Mouse (Mus musculus) MEL (cell line): Measurements from ENCODE around the gene Ino80b. TPM values are rescaled to one million over a fixed set of nuclear protein-coding genes. Genes with fewer than 3 reads are reported as not detected.

Experiments
- DNase-seq: peaks from one replicate; pipeline ENCODE4 v3.0.0; 2011; ENCODE audit warnings: low read depth, low spot score
- H3K27ac ChIP-seq: 2 replicates; pipeline ENCODE4 v1.5.1; 2012; ENCODE audit warnings: low read depth, mild to moderate bottlenecking, control low read depth, low read length, moderate library complexity; ENCODE audit not compliant: control insufficient read depth
- H3K27me3 ChIP-seq, 2 experiments: fragments of 150-350 bp in 1 of 2; sonication (generic) in 1 of 2; 2 replicates each; pipeline ENCODE4 v1.6.1; 2012; ENCODE audit warnings: low read length in 2 of 2, mild to moderate bottlenecking in 2 of 2, improper control_type of control experiment in 1 of 2, moderate library complexity in 1 of 2; ENCODE audit not compliant: insufficient read depth in 2 of 2, control insufficient read depth in 1 of 2
- H3K36me3 ChIP-seq, 2 experiments: 2 replicates each; pipeline ENCODE4 v1.6.1; 2012 to 2014; ENCODE audit warnings: low read length in 2 of 2, improper control_type of control experiment in 1 of 2, inconsistent platforms in 1 of 2, mild to moderate bottlenecking in 1 of 2; ENCODE audit not compliant: insufficient read depth in 2 of 2, control insufficient read depth in 1 of 2
- H3K4me1 ChIP-seq, 2 experiments: fragments of 150-350 bp in 1 of 2; sonication (generic) in 1 of 2; 2 replicates each; pipeline ENCODE4 v1.6.1; 2012; ENCODE audit warnings: low read length in 2 of 2, improper control_type of control experiment in 1 of 2, mild to moderate bottlenecking in 1 of 2; ENCODE audit not compliant: insufficient read depth in 2 of 2, control insufficient read depth in 1 of 2
- H3K4me3 ChIP-seq, 2 experiments: fragments of 150-350 bp in 1 of 2; sonication (generic) in 1 of 2; 2 replicates each; pipeline ENCODE4 v1.5.1; 2012; ENCODE audit warnings: low read depth in 2 of 2, low read length in 2 of 2, mild to moderate bottlenecking in 2 of 2, moderate library complexity in 2 of 2, control low read depth in 1 of 2, improper control_type of control experiment in 1 of 2; ENCODE audit not compliant: control insufficient read depth in 1 of 2, insufficient read depth in 1 of 2
- H3K79me2 ChIP-seq: 2 replicates; pipeline ENCODE4 v1.6.1; 2012; ENCODE audit warnings: mild to moderate bottlenecking, low read length, moderate library complexity; ENCODE audit not compliant: control insufficient read depth, poor library complexity, insufficient read depth
- H3K9ac ChIP-seq: 2 replicates; pipeline ENCODE4 v1.6.1; 2012; ENCODE audit warnings: low read depth, mild to moderate bottlenecking, control low read depth, low read length, moderate library complexity; ENCODE audit not compliant: control insufficient read depth, poor library complexity, severe bottlenecking
- H3K9me3 ChIP-seq: fragments of 150-350 bp; sonication (generic); replicated peaks from 2 replicates; pipeline ENCODE4 v1.6.1; 2012; ENCODE audit warnings: mild to moderate bottlenecking, low read length, improper control_type of control experiment, moderate library complexity; ENCODE audit not compliant: insufficient read depth
- BHLHE40 ChIP-seq: IDR thresholded peaks from 2 replicates; pipeline ENCODE4 v1.6.1; 2012; ENCODE audit warnings: low read depth, mild to moderate bottlenecking, inconsistent platforms, low read length, improper control_type of control experiment, borderline replicate concordance
- CHD1 ChIP-seq: IDR thresholded peaks from 2 replicates; pipeline ENCODE4 v1.6.1; 2012; ENCODE audit warnings: low read depth, mild to moderate bottlenecking, inconsistent platforms, low read length, improper control_type of control experiment
- CHD2 ChIP-seq: IDR thresholded peaks from 2 replicates; pipeline ENCODE4 v1.6.1; 2011; ENCODE audit warnings: low read length, improper control_type of control experiment
- E2F4 ChIP-seq: IDR thresholded peaks from 2 replicates; pipeline ENCODE4 v1.6.1; 2011; ENCODE audit warnings: low read depth, low read length, improper control_type of control experiment, borderline replicate concordance
- EP300 ChIP-seq, 2 experiments: IDR thresholded peaks; 2 replicates each; pipeline ENCODE4 v1.6.1; 2011; ENCODE audit warnings: improper control_type of control experiment in 2 of 2, low read length in 2 of 2, low read depth in 1 of 2, mild to moderate bottlenecking in 1 of 2
- ETS1 ChIP-seq: IDR thresholded peaks from 2 replicates; pipeline ENCODE4 v1.6.1; 2012; ENCODE audit warnings: low read depth, mild to moderate bottlenecking, inconsistent platforms, low read length, improper control_type of control experiment, moderate library complexity
- KAT2A ChIP-seq: conservative IDR thresholded peaks from 2 replicates; pipeline ENCODE4 v1.6.1; 2012; ENCODE audit warnings: low read depth, low read length, improper control_type of control experiment, inconsistent platforms
- MAX ChIP-seq: IDR thresholded peaks from 2 replicates; pipeline ENCODE4 v1.6.1; 2011; ENCODE audit warnings: low read length, improper control_type of control experiment
- MEF2A ChIP-seq: IDR thresholded peaks from 2 replicates; pipeline ENCODE4 v1.6.1; 2014; ENCODE audit warnings: low read depth, mild to moderate bottlenecking, inconsistent platforms, low read length, improper control_type of control experiment; ENCODE audit not compliant: poor library complexity, insufficient replicate concordance, severe bottlenecking; ENCODE audit errors: extremely low read depth
- MXI1 ChIP-seq: IDR thresholded peaks from 2 replicates; pipeline ENCODE4 v1.6.1; 2011; ENCODE audit warnings: mild to moderate bottlenecking, low read depth, low read length, improper control_type of control experiment
- MYC ChIP-seq: IDR thresholded peaks from 2 replicates; pipeline ENCODE4 v1.6.1; 2011; ENCODE audit warnings: low read depth, mild to moderate bottlenecking, low read length, improper control_type of control experiment, moderate library complexity
- NELFE ChIP-seq: IDR thresholded peaks from 2 replicates; pipeline ENCODE4 v1.6.1; 2011; ENCODE audit warnings: low read depth, low read length, improper control_type of control experiment
- NRF1 ChIP-seq: IDR thresholded peaks from 2 replicates; pipeline ENCODE4 v1.6.1; 2014; ENCODE audit warnings: low read depth, mild to moderate bottlenecking, inconsistent platforms, low read length, improper control_type of control experiment, moderate library complexity; ENCODE audit not compliant: poor library complexity, insufficient read depth, severe bottlenecking
- POLR2A ChIP-seq, 2 experiments: IDR thresholded peaks; 2 replicates each; pipeline ENCODE4 v1.6.1; 2011 to 2012; ENCODE audit warnings: low read length in 2 of 2, mild to moderate bottlenecking in 2 of 2, control low read depth in 1 of 2, improper control_type of control experiment in 1 of 2, low read depth in 1 of 2, moderate library complexity in 1 of 2; ENCODE audit not compliant: control insufficient read depth in 1 of 2, insufficient read depth in 1 of 2, poor library complexity in 1 of 2
- POLR2AphosphoS5 ChIP-seq: IDR thresholded peaks from 2 replicates; pipeline ENCODE4 v1.6.1; 2012; ENCODE audit warnings: low read depth, borderline replicate concordance, mild to moderate bottlenecking, inconsistent platforms, low read length, moderate library complexity, mixed read lengths
- RAD21 ChIP-seq: IDR thresholded peaks from 2 replicates; pipeline ENCODE4 v1.6.1; 2011; ENCODE audit warnings: mild to moderate bottlenecking, low read depth, low read length, improper control_type of control experiment
- RCOR1 ChIP-seq: IDR thresholded peaks from 2 replicates; pipeline ENCODE4 v1.6.1; 2012; ENCODE audit warnings: low read depth, mild to moderate bottlenecking, inconsistent platforms, low read length, improper control_type of control experiment
- SMC3 ChIP-seq: IDR thresholded peaks from 2 replicates; pipeline ENCODE4 v1.6.1; 2011; ENCODE audit warnings: low read depth, low read length, improper control_type of control experiment
- TCF12 ChIP-seq: IDR thresholded peaks from 2 replicates; pipeline ENCODE4 v1.6.1; 2014; ENCODE audit warnings: low read depth, mild to moderate bottlenecking, inconsistent platforms, low read length, improper control_type of control experiment, moderate library complexity
- UBTF ChIP-seq: IDR thresholded peaks from 2 replicates; pipeline ENCODE4 v1.6.1; 2012; ENCODE audit warnings: low read depth, mild to moderate bottlenecking, inconsistent platforms, low read length, improper control_type of control experiment, moderate library complexity, borderline replicate concordance; ENCODE audit not compliant: insufficient read depth
- USF2 ChIP-seq, 2 experiments: IDR thresholded peaks; 2 replicates each; pipeline ENCODE4 v1.6.1; 2011 to 2012; ENCODE audit warnings: improper control_type of control experiment in 2 of 2, low read length in 2 of 2, borderline replicate concordance in 1 of 2, inconsistent platforms in 1 of 2, low read depth in 1 of 2, mild to moderate bottlenecking in 1 of 2; ENCODE audit not compliant: insufficient read depth in 1 of 2
- ZC3H11A ChIP-seq: IDR thresholded peaks from 2 replicates; pipeline ENCODE4 v1.6.1; 2012; ENCODE audit warnings: low read depth, mild to moderate bottlenecking, inconsistent platforms, low read length, improper control_type of control experiment
- ZKSCAN1 ChIP-seq: IDR thresholded peaks from 2 replicates; pipeline ENCODE4 v1.6.1; 2012; ENCODE audit warnings: low read depth, mild to moderate bottlenecking, inconsistent platforms, low read length, improper control_type of control experiment, moderate library complexity
- ZMIZ1 ChIP-seq: IDR thresholded peaks from 2 replicates; pipeline ENCODE4 v1.6.1; 2012; ENCODE audit warnings: low read depth, mild to moderate bottlenecking, inconsistent platforms, low read length, improper control_type of control experiment, moderate library complexity
- ZNF384 ChIP-seq: IDR thresholded peaks from 2 replicates; pipeline ENCODE4 v1.6.1; 2012; ENCODE audit warnings: low read depth, mild to moderate bottlenecking, inconsistent platforms, low read length, improper control_type of control experiment
- polyA plus RNA-seq, 2 experiments: library from polyadenylated mRNA; stranded (reverse) in 1 of 2; unstranded in 1 of 2; fragments of >175 nt in 1 of 2; fragments of >200 nt in 1 of 2; gene quantifications; 2 replicates each; pipeline versions ENCODE4 v1.2.1 to v1.2.4; 2012; ENCODE audit warnings: low replicate concordance in 2 of 2, low read depth in 1 of 2; ENCODE audit not compliant: insufficient read length in 2 of 2, insufficient read depth in 1 of 2, missing spikeins in 1 of 2
- total RNA-seq: library from RNA; depleted of rRNA; stranded (reverse); fragments of 300-350 nt; gene quantifications from 2 replicates; pipeline ENCODE4 v1.2.3, GENCODE M21; 2012

Ino80b gene
- total and polyA plus RNA-seq, 3 experiments = 30.6 to 40.9 TPM; not detected in 1

DNA sequence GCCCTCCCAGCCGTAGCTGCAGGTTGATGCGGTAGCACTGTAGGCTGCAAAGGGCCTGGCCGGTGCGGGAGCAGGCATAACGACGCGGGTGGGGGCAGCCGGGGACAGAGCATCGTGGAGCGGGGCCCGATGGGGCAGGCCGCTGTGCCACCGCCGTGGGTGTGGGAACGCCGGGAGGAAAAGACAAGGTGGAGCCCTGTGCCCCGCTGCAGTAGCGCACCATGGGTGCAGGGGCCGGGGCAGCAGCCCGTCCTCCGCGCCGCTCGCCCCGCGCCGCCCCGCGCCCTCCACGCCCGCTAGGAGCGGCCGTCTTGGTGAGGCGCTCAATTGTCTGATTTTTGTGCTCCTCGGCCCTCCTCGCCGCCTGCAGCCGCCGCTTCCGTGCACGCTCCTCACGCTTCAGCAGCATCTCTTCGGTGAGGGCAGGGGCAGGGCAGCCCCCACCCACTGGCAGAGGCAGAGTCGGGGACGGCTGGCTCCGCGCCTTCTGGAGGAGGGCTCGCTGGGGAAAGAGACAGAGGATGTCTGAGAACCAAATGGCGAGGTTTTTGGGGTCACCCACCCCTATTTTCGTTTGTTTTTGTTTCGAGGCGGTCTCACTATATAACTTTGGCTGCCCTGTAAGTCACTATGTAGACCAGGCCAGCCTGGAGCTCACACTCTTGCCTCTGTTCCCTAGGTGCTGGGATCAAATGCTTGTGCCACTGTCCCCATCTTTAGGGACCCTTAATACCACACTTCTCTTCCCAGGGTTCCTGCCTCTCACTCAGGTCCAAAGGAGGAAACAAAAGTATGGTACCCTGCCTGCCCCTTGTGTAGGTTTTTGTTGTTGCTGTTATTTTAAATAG, 3.1 kb downstream of the Ino80b start:
- H3K9ac ChIP-seq = peak overlapping the region; percentile 80
- peaks cover 0 to 24% of the 10 kb centered on the region in 2 experiments; a peak in 3 of 4 replicates for H3K4me1 ChIP-seq
- TF ChIP-seq ZC3H11A (no peak), UBTF (0 out of 2 replicates have a peak, but pooled peaks have one; percentile 63), RCOR1 (no peak), NELFE (no peak), CHD2 (no peak), ZKSCAN1 (no peak), SMC3 (0 out of 2 replicates have a peak, but pooled peaks have one; percentile 3), MYC (no peak), MXI1 (no peak), TCF12 (no peak)
- no peak for DNase-seq
- H3K36me3 ChIP-seq = peaks cover 0 to 27% of the 10 kb centered on the region in 2 experiments; a peak in 2 of 4 replicates
- H3K9me3 ChIP-seq = no peaks in the 10 kb centered on the region
- H3K27ac ChIP-seq = peak overlapping the region; percentile 76
- peaks cover 29% of the 10 kb centered on the region for H3K79me2 ChIP-seq
- no peaks in the 10 kb centered on the region for H3K27me3 ChIP-seq
- peak overlapping the region; percentile 64 to 73 for H3K4me3 ChIP-seq

DNA sequence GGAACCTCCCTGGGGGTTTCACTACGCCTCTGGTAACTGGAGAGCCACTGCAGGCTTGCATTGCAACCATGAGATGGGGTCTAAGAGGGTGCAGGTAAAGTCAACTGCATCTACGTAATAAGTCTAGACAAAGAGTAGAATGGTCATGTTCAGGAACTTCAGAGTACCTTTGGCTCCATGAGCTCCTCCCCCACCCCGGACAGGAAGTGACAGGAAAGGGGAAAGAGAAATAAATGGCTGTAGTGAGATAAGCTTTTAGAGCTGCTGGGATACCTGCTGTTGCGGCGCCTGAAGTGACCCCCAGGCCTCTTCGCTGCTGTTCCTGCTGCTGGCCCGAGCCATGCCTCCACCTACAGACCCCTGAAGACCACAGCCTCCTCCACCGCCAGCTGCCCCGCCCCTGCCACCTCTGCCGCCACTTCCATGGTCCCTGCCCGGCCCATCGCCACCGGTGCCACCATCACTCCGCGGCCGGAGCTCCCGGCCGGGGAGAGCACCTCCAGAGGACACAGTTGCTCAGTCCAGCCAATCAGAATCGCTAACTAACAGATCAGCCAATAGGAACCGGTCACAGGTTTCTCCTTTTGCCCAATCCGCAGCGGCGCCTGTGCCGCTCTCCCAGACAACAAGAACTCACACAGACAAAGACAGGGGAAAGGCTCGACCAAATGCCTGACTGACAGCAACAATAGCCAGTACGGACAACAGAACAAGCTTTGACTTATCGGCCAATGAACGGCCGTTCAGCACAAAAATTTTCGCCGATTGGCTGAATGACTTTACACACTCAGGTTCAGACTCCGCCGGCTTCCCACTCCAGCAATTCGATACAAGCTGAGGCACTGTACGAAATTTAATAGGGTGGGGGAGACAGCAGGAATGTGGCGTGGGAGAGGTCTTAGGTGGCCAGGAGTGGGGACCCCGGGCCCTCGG, 4.0 kb downstream of the Ino80b start, which contains the start of gene Wbp1:
Gene Wbp1 (minus strand): TSS at position 630 of the 933 bp plus-strand sequence.
- peaks cover 0 to 29% of the 10 kb centered on the region in 2 experiments; a peak in 3 of 4 replicates for H3K4me1 ChIP-seq
- TF ChIP-seq POLR2AphosphoS5 (no peak), EP300 (IDR thresholded peaks at IDR 0.05; ENCODE audit: low read depth in 1 of 2, low read length in 2 of 2) (peak in 1 of 2 experiments; percentile 26; a peak in 2 of 4 replicates), MAX (peak; percentile 65; the same call in 1 of the 2 replicates), ZKSCAN1 (no peak), RAD21 (no peak), NELFE (peak; percentile 82), CHD1 (no peak), E2F4 (peak; percentile 56; the same call in 1 of the 2 replicates), CHD2 (peak; percentile 75), NRF1 (peak; percentile 41; the same call in 1 of the 2 replicates), POLR2A (IDR thresholded peaks at IDR 0.05; ENCODE audit: control insufficient read depth in 1 of 2, insufficient read depth in 1 of 2, low read depth in 1 of 2, low read length in 2 of 2, poor library complexity in 1 of 2) (peak; percentile 60 to 90), ZMIZ1 (peak; percentile 45; the same call in 1 of the 2 replicates), BHLHE40 (no peak), ETS1 (no peak), MYC (0 out of 2 replicates have a peak, but pooled peaks have one; percentile 11), ZNF384 (no peak), MEF2A (no peak), RCOR1 (no peak), USF2 (IDR thresholded peaks at IDR 0.05; ENCODE audit: borderline replicate concordance in 1 of 2, insufficient read depth in 1 of 2, low read depth in 1 of 2, low read length in 2 of 2) (no peak), KAT2A (no peak; the same call in 1 of the 2 replicates)

More for the DNA sequence above, 4.0 kb downstream of the Ino80b start, which contains the start of gene Wbp1:
- H3K27me3 ChIP-seq = no peaks in the 10 kb centered on the region
- H3K4me3 ChIP-seq = peak within 1 kb of the TSS; percentile 80 to 82
- no peaks in the 10 kb centered on the region for H3K9me3 ChIP-seq
- H3K9ac ChIP-seq = peak within 1 kb of the TSS; percentile 80
- H3K36me3 ChIP-seq = peaks cover 0 to 33% of the 10 kb centered on the region in 2 experiments; a peak in 2 of 4 replicates
- DNase-seq = peak; percentile 99
- peak within 1 kb of the TSS; percentile 80 for H3K27ac ChIP-seq
- H3K79me2 ChIP-seq = peaks cover 38% of the 10 kb centered on the region
